Mouse (Mus musculus) embryo, embryonic 11.5 days (tissue): Measurements from ENCODE around the gene Fbxo42.
A peak's percentile ranks its signal among the peaks of the same experiment; 100 is the strongest.

Source experiments
- DNase-seq: peaks from one replicate; pipeline ENCODE4 v3.0.0-alpha.2; 2012; ENCODE audit warnings: low read depth, low spot score

Fbxo42 gene

DNA sequence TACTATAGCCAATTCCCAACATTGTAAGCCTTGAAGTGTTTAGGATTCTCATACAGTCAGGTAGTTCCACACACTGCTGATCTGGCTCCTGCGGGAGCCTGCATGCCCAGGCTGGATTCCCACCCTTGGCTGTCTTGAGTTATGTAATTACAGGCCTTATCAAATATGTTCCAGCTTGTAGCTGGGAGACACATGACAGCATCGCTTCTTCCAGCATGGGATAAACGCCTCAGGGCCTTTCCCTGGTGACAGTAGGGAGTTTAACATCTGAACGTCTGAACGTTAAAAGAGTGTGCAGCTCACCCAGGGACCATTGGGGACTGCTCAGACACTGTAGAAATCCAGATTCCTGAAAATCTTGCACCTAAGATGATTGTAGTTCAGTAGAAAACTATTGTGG lies 28.1 kb downstream of the Fbxo42 start:
- DNase-seq = no peak

DNA sequence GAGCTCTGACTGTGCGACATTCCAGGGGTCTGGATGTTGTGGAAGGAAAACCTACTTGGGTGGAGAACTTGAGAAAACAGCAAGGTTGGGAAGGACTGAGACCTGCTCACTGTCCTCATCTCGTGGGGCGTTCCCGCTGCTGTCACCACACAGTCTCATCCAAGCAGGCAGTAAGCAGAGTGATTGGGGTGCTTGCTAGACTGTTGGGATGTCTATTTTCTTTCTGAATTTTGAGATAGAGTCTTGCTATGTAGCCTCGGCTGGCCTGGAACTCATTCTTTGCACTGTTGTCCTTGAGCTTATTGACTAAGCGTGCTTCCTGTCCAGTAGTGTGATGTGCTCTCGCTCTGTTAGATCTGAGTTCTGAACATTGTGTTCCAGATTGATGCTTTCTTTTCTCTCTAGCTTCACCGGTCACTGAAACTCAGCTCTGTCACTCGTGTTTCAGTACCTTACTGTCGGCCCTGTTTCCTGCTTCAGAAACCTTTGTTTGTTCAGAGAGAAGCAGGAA lies 28.7 kb downstream of the Fbxo42 start:
- DNase-seq = no peak

DNA sequence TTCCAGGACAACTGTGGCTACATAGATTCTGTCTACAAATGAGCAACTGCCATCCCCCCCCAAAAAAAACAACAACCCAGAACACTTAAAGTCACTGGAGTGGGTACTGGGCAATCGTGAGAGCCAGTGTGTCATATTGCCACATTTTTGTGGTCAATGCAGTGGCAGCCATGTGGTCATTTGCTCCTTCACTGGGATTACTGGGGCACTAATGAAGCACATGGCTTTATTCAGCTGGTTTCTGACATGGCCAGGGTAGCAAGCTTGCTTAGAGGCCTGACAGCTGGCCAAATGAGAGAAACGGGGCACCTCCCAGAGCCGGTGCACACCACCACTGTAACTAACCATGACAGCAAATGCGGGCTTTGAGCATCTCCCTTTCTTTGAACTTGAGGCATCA lies 30.8 kb downstream of the Fbxo42 start:
- no peak for DNase-seq

DNA sequence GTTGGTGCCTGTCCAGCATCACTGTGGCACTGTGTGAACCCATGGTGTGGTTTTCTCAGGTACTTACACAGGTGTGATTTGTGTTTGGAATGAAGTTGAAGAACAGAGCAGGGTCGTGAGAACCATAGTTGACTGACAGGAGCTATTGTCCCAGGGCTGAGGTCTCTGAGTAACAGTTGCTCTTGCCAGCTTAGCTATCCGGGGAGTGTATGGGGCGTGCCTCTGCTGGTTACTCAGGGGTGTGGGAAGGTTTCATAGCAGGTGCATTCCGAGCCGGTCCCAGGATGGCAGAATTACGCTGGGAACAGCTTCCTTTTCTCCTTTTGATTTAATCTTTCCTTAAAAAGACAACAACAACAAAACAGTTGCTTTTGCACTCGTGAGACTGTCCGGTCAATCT lies 33.1 kb downstream of the Fbxo42 start:
- DNase-seq = no peak

DNA sequence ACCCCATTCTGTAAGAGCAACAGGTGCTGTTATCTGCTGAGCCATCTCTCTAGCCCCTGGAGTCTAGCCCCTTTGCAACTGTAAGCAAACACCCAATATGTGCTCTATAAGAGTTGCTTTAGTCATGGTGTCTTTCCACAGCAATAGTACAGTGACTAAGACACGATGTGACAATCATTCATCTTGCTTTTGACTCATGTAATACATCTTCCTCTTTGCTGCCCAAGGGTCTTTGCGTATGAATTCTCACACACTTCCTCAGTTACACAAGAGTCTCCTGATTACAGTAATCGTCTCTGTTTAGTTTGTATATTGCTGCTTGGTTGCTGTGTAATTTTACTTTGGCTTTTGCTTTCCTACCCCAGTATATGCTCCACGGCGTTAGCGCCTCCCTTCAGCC lies 34.3 kb downstream of the Fbxo42 start:
- DNase-seq = no peak

DNA sequence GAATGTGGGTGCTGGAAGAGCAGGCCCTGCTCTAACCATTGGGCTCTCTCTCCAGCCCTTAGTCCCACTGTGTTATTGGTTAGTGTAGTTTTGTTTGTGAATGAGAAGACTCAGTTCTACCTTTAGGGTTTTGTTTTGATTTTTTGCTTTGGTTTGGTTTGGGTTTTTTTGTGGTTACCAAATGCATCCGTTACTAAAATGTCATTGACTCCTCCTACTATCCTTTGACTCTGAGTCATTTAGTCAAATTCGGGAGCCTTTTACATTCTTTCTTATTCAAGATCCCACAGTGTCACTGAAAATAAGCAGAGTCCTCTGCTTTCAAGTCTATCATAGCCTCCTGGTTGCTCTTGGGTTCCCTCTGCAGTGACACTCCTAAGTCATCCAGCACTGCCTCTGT lies 36.2 kb downstream of the Fbxo42 start:
- DNase-seq = no peak

DNA sequence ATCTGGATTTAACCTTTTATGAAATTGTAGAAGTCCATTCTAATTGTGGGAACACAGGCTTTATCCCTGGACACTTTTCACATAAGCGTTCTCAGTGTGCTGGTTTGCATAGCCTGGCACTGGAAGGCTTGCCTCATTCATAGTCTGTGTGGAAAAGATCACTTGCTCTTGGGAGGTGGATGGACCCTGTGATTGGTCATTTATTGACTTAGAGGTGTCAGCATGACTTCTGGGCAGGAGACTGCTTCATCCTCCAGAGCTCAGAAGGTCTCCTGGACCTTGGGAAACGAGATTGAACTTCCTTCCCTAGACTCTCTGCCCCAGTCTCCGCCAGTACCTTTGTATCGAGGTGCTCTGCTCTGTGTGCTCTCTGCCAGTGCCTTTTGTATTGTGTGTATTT lies 36.7 kb downstream of the Fbxo42 start:
- no peak for DNase-seq

DNA sequence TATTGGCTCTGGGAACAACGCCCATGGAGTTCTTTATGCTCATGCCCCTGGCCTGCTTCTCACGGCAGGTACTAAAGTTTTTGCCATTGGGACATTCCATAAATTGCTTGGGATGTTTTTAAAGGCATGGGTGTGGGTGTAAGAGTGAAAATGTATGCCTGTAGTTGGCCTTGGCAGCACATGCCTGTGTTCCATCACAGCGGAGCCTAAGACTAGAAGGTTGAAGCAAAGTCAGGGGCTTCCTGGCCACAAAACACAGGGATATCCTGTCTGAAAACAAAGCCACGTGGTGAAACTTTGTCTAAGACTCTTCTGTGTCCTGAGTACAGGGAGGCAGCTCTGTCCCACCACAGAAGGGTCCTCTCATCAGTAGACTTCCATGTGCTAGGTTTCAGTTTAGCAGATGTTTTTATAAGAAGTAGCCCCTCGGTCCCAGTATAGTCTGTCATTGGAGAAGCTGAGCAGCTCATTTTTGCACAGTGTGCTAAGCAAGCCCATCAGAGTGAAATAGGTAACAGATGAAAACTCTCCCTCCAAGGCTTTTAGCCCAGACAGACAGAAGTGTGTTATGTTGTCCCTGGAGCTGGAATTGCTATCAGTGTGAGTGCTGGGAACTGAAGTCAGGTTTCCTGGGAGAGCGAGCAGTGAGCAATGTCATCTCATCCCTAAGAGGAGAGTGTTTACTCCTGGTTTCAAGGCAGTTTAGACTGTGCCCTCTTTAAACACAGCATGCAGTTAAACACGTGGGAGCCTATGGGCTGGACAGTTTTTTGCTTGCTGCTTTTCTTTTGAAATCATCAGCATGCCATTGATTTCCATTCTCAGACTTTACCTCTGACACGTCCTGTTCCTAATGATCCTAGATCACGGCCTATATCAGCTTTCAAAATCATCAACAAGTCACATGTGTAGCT lies 39.5 kb downstream of the Fbxo42 start:
- DNase-seq = no peak

DNA sequence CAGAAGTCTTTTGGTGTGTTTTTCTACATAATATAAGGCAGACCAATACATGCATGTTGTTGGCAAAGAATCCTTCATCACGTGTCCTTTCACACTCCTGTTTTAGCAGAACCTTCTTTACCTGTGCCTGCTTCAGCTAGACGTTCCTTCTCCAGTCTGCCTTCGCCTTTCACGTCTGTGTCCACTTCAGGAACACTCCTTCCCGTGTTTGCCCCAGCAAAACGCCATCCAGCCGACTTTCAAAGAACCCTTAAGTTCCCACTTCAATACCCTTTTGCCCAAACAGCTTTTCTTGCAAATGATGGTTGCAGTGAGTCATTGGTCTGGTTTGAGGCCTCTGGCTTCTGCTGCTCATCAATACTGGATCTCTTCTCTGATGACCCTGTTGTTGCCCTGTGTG lies 43.6 kb downstream of the Fbxo42 start:
- no peak for DNase-seq

DNA sequence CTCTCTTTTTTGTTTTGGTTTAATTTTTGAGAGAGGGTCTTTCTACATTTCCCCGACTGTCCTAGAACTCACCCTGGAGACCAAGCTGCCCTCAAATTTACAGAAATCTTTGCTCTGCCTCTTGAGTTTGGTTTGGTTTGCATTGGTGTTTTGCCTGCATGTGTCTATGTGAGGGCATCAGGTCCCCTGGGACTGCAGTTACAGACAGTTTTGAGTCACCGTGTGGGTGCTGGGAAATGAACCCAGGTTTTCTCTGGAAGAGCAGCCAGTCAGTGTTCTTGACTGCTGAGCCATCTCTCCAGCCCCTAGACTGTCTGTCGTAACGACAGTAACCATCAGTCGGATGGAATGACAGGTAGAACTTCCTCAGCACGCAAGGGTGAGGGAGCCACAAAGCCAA lies 46.8 kb downstream of the Fbxo42 start:
- no peak for DNase-seq

DNA sequence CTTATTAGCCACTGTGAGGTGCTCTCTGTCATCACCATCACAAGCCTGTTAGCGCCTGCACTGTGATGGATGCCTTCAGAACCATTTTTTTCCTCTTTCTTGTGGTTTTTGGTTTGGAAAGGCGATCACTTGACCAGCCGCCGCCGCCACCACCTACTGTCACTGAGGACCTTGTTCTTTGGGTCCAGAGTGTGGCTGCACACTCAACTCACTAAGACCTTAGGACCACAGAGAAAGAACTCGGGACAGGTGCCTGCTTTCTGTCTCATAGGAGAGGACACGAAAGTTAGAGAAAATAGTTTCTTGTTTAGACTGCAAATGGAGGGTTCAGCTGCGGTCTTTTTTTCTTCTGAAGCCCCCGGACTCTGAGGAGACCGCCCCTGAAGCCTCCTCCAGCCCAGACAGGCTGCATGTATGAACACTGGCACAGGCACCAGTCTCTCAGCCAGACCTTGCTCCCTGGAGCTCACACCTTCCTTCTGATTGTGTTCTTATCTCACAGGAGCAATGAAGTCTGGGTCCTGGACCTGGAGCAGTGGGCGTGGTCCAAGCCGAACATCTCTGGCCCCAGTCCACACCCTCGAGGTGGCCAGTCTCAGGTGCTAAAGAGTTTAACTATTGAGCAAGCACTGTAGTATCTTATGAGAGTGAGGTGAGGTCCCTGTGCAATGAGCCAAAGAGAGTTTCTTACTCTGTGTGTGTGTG lies 49.4 kb downstream of the Fbxo42 start:
- no peak for DNase-seq

DNA sequence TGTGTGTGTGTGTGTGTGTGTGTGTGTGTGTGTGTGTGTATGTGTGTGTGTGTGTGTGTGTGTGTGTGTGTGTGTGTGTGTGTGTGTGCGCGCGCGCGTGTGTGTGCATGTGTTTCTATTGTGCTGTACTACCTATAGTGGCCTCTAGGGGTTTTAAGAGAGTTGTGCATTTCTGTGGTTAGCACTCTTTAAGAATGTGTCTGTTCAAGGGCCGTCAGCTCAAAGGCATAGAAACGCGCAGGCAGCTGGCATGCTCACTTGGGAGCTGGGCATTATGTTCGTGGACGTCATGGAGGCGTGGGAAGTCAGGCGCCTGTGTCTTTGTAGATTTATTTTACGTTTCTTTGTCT lies 49.9 kb downstream of the Fbxo42 start:
- DNase-seq = no peak

DNA sequence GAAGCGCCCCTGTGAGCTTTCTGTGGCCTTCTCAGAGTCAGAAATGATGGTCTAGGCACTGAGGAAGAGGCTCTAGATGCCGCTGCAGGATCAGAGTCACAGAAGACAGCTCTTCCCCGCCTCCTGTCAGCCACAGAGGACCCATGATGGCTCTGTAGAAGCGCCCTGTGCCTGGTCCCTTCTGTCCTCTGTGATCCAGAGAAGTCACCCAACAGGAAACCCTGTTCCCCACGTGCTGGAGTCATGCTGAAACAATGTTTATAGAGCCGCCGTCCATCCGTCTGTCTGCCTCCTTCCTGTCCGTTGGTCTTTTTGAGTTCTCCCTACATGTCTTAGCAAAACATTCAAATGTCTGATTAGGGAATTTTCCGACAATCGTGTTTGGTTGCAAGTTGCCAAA lies 53.2 kb downstream of the Fbxo42 start:
- DNase-seq = no peak

DNA sequence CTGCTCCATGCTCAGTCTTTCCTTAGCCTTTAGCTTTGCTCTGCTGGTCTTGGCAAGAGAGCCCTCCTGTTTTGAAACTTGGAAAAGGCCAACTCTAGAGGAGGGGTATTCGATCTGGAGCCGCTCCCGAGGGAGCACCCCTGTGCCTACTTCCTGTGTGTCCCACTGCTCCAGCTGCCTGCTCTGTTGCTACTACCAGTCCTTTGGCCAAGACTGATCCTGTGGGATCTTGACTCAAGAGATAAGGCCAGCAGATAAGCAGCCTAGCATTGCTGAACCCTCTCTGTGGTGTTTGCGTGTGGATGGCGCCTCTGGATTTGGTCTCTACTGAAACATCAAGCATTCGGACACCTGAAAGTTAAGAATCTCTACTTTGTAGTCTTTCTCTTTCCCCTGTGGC lies 54.5 kb downstream of the Fbxo42 start:
- DNase-seq = no peak

DNA sequence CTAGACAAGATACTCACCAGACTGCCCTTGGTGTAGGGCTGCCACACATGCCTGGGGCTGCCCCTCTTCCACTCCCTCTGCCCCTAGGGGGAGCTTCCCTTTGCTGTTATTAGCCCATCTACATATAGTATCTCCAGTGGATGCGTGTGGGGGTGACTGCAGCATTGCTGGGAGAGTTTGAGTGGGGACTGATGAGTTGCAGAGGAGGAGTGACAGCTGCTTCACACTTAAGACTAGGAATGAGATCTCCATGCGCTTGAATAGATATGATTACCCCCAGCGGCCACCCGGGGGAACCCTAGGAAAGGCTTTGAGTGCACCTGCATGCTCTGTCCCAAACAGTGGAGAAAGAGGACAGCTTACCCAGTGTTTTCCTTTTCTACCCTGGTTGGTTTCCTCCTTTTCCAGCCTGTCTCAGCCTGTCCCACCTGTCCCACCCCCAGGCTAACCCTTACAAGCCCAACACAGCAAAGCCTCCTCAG lies 56.9 kb downstream of the Fbxo42 start:
- no peak for DNase-seq

DNA sequence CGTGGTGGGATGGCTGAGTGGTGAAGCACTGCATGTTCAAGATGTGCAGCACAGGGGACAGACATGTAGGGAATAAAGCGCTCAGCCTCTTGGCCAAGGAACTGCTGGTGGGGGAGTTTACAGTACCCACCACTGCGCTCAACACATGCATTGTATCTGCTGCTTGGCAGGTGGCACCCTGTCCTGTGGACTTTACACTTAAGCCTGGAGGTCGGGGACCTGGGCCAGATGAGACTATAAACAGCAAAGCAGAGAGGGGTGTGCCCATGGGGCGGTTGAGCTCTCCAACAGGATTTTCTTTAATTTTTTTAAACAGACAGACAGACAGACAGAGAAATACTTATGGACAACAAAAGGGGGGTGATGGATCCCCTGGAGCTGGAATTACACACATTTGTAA lies 59.4 kb downstream of the Fbxo42 start:
- DNase-seq = no peak

DNA sequence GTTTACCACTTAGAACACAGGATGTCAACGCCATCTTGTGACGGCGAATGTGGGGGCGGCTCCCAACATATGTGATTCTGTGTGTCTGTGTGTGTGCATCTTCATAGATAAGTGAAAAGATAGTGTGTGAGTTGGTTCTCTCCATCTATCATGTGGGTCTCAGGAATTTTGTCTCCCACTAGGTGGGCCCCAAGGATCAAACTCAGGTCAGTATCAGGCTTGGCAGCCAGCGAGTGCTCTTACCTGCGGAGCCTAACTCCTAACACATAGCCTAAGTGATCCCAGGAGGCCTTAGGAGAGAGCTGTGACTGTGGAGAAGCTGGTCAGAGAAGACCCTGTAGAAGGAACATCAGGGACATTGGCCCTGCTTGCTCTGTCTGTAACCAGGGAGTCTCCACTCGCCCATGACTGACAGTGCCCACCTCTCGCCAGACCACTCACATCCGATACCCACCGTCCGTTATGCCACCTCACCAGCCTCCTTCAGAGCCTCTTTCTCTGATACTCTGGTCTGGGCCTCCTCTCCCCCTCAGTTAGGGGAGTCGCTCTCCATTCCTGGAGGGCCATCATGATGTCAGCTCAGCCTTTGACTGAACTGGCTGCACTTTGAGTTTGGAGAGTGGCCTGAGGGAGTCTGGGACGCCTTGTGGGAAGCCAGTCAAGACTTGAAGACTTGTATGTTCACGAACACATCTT lies 63.0 kb downstream of the Fbxo42 start:
- no peak for DNase-seq

DNA sequence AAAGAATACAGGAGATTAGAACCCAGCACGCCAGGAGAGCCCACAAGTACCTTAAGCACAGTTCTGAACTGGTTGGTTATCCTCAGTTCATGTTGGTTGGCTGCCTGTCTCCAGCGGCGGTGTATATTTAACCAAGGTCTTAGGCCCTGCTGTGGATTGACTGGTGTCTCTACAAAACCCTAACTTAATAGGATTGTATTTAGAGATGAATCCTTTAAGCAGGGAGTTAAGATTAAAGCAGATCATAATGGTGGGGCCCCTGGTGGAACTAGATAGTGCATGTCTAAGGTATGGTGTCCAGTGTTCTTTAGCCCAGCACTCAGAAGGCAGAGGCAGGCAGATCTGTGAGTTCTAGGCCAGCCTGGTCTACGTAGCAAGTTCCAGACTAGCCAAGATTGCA lies 63.9 kb downstream of the Fbxo42 start:
- DNase-seq = no peak

DNA sequence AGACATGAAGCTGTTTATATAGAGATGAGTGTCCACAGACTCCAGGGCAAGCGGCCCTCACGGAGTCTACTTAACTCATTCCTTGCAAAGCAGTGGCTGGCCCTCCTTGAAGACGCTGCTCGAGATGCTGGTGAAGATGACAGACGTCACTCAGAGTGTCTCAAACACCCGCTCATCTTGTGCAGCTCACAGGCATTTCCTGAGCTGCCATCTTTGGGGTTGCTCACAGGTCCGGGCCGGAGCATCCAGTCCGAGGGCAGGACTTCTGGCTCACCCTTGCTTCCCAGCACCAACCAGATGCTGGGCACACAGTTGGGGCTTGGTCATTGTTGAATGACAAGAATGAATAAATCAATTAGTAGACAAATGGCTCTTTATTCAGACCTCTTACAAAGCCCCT lies 65.2 kb downstream of the Fbxo42 start:
- DNase-seq = no peak

DNA sequence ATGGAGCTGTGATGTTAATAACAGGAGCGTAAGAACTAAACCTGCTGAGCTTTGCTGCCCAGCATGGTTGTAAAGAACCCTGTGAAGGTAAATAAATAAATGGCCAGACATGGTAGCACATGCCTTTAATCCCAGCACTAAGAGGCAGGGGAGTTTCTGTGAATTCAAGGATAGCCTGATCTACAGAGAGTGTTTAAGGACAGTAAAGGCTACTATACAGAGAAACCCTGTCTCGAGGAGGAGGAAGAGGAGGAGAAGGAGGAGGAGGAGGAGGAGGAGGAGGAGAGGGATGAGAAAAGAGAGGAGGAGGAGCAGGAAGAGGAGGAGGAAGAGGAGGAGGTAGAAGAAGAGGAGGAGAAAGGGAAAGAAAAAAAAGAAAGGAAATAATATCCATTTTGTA lies 65.6 kb downstream of the Fbxo42 start:
- no peak for DNase-seq

DNA sequence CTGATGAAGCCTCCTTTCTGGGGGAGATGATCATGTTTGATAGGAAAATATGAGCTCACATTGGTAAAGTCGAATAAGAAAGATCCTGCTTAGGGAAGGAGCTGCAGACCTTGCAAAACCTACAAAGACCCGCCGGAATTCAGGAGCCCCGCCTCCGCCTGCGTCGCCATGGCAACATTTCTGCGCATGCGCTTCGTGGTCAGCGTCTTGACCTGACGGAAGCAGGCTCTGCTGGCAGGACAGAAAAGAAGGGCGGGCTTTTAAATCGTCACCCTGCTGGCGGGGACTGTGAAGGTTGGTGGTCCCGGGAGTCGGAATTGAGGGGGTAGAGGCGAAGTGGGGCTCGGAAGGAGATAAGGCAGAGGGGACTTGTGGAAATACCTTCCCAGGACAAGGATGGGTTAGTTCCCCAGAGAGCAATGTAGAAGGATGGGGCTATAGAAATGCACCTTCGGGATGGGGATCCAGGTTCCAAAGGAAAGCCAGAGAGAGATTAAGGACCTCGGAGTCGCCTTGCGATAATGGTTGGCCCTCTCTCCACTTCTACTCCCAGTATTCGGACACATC lies 66.1 kb downstream of the Fbxo42 start, which contains the start of gene Rsg1:
TSS of gene Rsg1 (plus strand) at position 187 of the 567 bp plus-strand sequence.
- peak; percentile 92 for DNase-seq

DNA sequence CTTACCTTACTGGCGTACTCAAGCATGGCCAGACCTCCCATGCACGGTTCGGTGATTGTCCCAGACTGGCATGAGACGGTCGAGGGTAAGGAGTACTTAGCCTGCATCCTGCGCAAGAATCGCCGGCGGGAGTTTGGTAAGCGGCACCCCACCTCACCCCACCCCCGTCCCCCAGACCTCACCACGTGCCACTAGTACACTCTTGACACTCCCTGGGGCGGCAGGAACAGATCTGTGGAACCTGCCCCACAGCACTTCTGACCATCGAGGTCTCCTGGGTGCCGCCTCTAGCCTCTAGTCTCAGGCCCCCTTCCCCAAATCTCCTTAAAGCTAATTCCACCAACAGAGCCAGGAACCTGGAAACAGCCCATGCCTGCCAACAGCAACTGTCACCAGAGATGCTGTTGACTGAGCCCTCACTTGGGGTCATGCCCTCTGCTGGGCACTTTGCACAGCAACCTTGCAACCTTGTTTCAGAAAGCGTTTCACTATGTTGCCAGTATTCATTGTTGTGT lies 66.7 kb downstream of the Fbxo42 start:
- DNase-seq = no peak
